Mouse (Mus musculus): ENCODE data around the gene Tom1. TPM values are rescaled to one million over a fixed set of nuclear protein-coding genes. Genes with fewer than 3 reads are reported as not detected.
A peak's percentile ranks its signal among the peaks of the same experiment; 100 is the strongest.

Tom1 gene
- polyA plus RNA-seq, 1 experiment from 2014 or later: 31.9 TPM

DNA sequence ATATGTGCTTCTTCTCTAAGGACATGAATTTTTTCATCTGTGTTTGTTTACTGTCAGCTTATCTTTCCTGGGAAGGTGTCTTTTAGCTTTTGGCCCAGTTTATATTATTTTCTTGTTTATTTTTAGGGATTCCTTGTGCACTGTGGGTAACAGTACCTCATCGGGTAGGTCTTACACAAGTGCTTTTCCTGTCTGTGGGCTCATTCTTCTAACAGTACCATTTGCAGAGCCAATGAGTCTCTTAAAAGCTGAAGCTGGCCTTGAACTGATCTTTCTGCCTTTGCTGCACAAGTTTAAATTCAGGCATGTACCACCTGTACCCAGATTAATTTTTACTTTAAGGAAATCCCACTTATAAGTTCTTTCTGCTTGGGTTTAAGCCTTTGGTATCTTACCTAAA, 17.1 kb upstream of the Tom1 start:
- Histone ChIP-seq H3K36me3 (peaks cover 22% of the 10 kb centered on the region), H3K27ac (no peak overlapping the region), H3K9me3 (no peaks in the 10 kb centered on the region), H3K4me3 (no peak overlapping the region), H3K9ac (no peak overlapping the region), H3K27me3 (no peaks in the 10 kb centered on the region), H3K4me1 (peaks cover 9% of the 10 kb centered on the region), H3K4me2 (no peak overlapping the region)
- 88% methylated on average over 1 of the region's 1 CpGs for WGBS
- ATAC-seq (ENCODE audit: insufficient number of reproducible peaks, insufficient read depth, low FRiP score, low TSS enrichment, low read depth): no peak

DNA sequence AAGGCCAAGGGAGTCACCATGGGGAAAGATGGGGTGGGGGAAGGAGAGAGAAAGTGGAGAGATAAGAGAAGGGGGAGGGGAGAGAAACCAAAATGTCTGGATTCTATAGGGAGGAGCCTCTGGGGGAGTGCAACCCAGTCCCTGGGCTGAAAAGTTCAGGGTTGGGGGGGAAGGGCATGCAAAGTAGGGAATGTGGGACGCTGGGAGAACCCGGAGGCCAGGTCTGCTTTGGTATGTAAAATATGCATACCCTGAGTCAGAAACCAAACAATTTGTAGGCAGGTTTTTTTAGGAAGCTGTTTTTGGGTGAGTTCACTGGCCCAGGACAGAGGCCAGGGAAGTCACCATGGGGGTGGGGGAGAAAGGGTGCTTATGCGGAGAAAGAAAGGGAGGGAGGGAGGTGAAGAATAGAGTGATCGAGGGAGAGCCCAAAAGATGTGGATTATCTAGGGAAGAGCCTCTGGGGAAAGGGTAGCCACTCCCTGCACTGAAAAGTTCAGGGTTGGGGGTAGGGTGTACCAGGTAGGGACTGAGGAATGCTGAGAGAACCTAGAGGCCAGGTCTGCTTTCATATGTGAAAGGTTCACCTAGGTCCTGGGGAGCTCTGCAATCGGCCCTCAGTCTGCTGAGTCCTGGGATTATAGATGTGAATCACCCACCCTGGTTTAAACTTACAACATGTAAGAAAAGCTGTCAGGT, 15.1 kb upstream of the Tom1 start:
- Histone ChIP-seq H3K4me2 (no peak overlapping the region), H3K4me3 (no peak overlapping the region), H3K27me3 (no peaks in the 10 kb centered on the region), H3K9me3 (no peaks in the 10 kb centered on the region), H3K36me3 (peaks cover 40% of the 10 kb centered on the region), H3K27ac (no peak overlapping the region), H3K4me1 (peaks cover 9% of the 10 kb centered on the region), H3K9ac (no peak overlapping the region)
- no peak for ATAC-seq (ENCODE audit: insufficient number of reproducible peaks, insufficient read depth, low FRiP score, low TSS enrichment, low read depth)
- 27% methylated on average over 5 of the region's 5 CpGs for WGBS

DNA sequence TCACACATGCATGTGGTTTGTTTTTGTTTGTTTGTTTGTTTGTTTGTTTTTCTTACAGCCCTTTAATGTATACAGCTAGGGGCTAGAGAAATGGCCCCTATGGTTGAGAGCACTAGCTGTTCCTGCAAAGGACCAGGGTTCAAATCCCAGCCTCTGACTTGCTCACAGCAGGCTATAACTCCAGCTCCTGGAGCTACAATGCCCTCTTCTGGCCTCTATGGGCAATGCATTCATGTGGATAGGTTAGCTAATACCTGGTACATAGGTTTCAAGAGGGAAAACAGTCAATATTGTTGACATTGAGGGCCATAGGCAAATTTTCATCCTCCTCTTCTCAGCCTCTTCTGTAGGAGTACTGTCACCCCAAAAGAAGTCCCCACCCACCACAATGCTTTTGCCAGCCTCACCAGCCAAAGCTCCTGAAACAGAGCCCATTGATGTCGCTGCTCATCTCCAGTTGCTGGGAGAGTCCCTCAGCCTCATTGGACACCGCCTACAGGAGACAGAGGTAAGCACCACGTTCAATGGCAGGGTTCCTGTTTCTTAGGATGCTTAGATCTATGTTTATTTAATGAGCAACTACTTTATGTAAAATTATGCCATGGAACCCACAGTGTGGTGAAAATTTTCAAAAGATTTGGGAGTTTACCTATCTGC, 9.7 kb upstream of the Tom1 start:
- Histone ChIP-seq H3K9ac (no peak overlapping the region), H3K9me3 (no peaks in the 10 kb centered on the region), H3K27ac (no peak overlapping the region), H3K36me3 (peaks cover 73% of the 10 kb centered on the region), H3K4me1 (no peaks in the 10 kb centered on the region), H3K27me3 (no peaks in the 10 kb centered on the region), H3K4me3 (no peak overlapping the region), H3K4me2 (no peak overlapping the region)
- ATAC-seq (ENCODE audit: insufficient number of reproducible peaks, insufficient read depth, low FRiP score, low TSS enrichment, low read depth): no peak
- WGBS: 89% methylated on average over 3 of the region's 3 CpGs

DNA sequence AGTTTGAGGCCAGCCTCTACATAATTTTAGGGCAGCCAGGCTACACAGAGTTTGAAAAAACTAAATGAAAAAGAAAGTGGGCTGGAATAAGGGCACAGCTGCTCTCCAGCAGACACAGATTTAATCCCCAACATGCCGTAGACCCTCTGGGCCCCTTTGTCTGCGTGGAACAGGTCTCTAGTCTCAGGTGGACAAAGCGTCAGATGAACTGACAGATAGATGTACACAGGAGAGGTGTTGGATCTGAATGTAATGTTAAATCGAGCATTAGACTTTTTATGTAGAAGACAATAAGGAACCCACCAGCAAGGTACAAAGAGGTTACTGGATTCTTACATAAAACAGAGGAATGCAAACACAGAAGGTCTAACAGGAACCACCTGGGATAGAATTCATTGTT, 7.7 kb upstream of the Tom1 start:
- Histone ChIP-seq H3K27ac (no peak overlapping the region), H3K4me3 (no peak overlapping the region), H3K4me1 (no peaks in the 10 kb centered on the region), H3K36me3 (peaks cover 85% of the 10 kb centered on the region), H3K9me3 (no peaks in the 10 kb centered on the region), H3K9ac (no peak overlapping the region), H3K4me2 (no peak overlapping the region), H3K27me3 (no peaks in the 10 kb centered on the region)
- no peak for ATAC-seq (ENCODE audit: insufficient number of reproducible peaks, insufficient read depth, low FRiP score, low TSS enrichment, low read depth)
- WGBS: 89% methylated on average over 4 of the region's 4 CpGs

DNA sequence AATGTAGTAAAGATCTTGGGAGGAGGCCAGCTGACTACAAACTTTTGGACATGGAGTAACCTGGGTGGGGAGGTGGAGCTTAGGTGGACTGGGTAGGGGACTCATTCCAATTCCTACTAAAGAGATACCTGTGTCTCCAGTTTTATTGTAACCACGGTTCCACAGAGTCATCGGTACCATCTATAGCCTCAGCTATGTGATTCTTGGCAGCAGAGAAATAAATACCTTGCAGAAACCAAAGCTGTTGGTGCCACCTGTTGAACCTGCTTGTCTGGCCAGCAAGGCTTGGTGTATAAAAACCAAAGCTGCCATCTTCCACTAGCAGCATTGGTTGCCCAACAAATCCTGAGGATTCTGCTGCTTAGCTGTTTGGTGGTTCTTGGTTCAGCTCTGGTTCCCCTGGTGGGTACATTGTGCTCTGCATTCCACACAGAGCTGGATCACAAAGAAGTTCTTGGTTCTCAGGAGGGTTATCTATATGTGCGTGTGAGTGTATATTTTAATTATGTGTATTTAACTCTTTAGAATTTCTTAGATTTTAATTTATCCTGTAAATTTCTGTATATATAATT, 3.0 kb upstream of the Tom1 start:
- ATAC-seq (ENCODE audit: insufficient number of reproducible peaks, insufficient read depth, low FRiP score, low TSS enrichment, low read depth): no peak
- H3K9ac ChIP-seq: no peak overlapping the region
- peaks cover 50% of the 10 kb centered on the region for H3K36me3 ChIP-seq
- no peak overlapping the region for H3K4me2 ChIP-seq
- no peak overlapping the region for H3K27ac ChIP-seq
- no peaks in the 10 kb centered on the region for H3K9me3 ChIP-seq
- peaks cover 9% of the 10 kb centered on the region for H3K4me1 ChIP-seq
- WGBS: 97% methylated on average over 3 of the region's 3 CpGs
- H3K27me3 ChIP-seq: no peaks in the 10 kb centered on the region
- no peak overlapping the region for H3K4me3 ChIP-seq

DNA sequence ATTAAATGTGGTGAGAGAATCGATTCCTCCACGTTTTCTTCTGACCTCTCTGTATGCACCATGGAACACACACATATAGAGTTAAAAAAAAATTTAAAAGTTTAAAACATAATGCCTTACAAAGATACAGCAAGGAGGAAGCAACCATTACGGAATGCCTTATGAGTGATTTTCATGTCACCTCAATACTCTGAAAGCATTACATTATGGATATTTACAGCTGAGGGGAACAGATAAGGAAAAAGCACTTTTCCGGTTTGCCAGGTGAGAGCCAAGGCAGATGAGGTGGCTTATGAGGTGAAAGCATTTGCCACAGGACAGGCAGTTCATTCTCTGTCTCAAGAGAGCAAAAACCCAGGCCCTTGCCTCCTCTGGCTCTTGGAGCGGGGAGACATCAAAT, 544 bp upstream of the Tom1 start:
- H3K27me3 ChIP-seq: no peaks in the 10 kb centered on the region
- ATAC-seq (ENCODE audit: insufficient number of reproducible peaks, insufficient read depth, low FRiP score, low TSS enrichment, low read depth): no peak
- H3K9ac ChIP-seq: peak overlapping the region; percentile 74
- peak overlapping the region; percentile 68 for H3K4me3 ChIP-seq
- peaks cover 9% of the 10 kb centered on the region for H3K4me1 ChIP-seq
- H3K9me3 ChIP-seq: no peaks in the 10 kb centered on the region
- peaks cover 32% of the 10 kb centered on the region for H3K36me3 ChIP-seq
- H3K4me2 ChIP-seq: peak overlapping the region; percentile 80
- WGBS: 66% methylated on average over 5 of the region's 5 CpGs
- peak overlapping the region; percentile 88 for H3K27ac ChIP-seq

DNA sequence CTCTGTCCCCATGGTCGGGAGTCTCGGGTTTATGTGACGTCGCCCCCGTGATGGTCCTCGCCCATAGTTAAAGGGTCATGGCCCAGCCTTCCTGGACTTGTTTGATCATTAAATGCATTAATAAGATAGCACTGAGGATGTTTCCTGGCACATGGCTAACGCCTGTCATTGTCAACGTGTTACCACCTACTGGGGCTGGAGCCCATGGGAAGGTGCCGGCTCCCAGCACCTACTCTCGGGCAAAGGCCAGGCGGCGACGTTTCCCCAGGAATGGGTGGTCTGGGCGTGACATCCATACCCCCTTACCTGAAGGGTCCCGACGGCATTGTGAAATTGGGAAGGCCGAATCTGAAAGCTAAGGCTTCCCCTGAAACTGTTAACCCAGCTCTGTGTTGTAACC, 780 bp downstream of the Tom1 start:
- Histone ChIP-seq H3K4me1 (peaks cover 16% of the 10 kb centered on the region), H3K9me3 (no peaks in the 10 kb centered on the region), H3K27ac (peak overlapping the region; percentile 88; the same call in 1 of the 2 replicates), H3K9ac (peak overlapping the region; percentile 76), H3K4me3 (peak overlapping the region; percentile 68), H3K4me2 (peak overlapping the region; percentile 80), H3K27me3 (no peaks in the 10 kb centered on the region), H3K36me3 (peaks cover 18% of the 10 kb centered on the region)
- ATAC-seq (ENCODE audit: insufficient number of reproducible peaks, insufficient read depth, low FRiP score, low TSS enrichment, low read depth): no peak
- 1% methylated on average over 17 of the region's 17 CpGs for WGBS

DNA sequence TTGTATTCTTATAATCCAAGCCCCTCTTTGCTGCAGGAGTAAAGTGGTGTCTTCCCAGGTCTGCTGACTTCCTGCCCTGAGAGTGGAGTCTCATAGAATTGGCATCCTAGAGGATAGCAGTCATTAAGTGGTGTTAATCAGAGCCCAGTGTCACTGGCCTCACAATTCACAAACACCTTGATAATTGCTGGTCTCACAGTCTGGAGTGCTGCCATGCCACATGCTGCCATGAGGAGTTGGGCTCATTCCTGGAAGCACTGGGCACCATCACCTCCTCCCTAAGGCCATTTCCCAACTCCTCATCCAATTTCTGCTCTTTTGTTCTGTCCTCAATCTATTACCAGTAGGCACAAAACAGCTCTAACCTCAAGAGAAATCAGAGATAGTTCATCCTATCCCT, 2.1 kb downstream of the Tom1 start:
- H3K9me3 ChIP-seq: no peaks in the 10 kb centered on the region
- peaks cover 8% of the 10 kb centered on the region for H3K36me3 ChIP-seq
- H3K4me2 ChIP-seq: no peak overlapping the region
- H3K27ac ChIP-seq: no peak overlapping the region
- no peak for ATAC-seq (ENCODE audit: insufficient number of reproducible peaks, insufficient read depth, low FRiP score, low TSS enrichment, low read depth)
- no peak overlapping the region for H3K4me3 ChIP-seq
- peaks cover 16% of the 10 kb centered on the region for H3K4me1 ChIP-seq
- H3K27me3 ChIP-seq: no peaks in the 10 kb centered on the region
- H3K9ac ChIP-seq: no peak overlapping the region

DNA sequence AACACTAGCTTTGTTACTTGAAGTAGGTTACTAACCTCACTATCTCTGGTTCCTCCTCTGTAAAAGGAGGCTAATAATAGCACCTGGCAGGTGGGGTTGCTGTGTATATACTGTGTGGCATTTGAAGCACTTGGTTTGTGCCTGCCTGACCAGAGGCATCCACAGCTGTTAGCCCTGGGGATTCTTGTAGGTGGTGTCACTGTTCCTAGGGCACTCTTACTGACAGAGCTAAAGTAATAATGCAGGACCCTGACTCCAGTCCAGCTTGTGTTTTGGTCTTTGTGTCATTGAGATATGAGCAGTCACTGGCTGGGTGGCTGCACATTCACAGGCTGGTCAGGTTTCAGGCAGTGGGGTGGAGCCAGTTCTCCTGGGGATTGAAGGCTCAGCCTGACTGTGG, 5.0 kb downstream of the Tom1 start:
- Histone ChIP-seq H3K36me3 (no peaks in the 10 kb centered on the region), H3K4me3 (no peak overlapping the region), H3K9ac (no peak overlapping the region), H3K9me3 (no peaks in the 10 kb centered on the region), H3K4me1 (peaks cover 16% of the 10 kb centered on the region), H3K27ac (no peak overlapping the region), H3K27me3 (no peaks in the 10 kb centered on the region), H3K4me2 (no peak overlapping the region)
- ATAC-seq (ENCODE audit: insufficient number of reproducible peaks, insufficient read depth, low FRiP score, low TSS enrichment, low read depth): no peak

DNA sequence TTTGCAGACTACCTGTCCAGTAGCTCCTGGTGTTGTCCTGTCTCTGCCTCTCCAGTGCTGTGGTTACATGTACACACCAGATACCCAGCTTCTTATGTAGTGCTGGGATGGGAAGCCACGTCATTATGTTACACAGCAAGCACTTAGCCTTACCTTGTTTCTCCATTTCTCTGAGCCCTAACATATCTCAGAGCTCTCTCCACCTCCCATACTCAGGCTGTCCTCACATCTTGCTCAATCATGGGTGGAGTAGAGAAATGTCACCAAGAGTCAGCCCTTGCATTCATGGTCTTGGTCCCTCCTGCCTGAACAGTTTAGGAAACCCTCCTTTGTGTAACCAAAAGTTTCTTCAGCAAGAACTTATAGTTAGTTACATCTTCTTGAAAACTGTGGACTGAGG, 6.2 kb downstream of the Tom1 start:
- ATAC-seq (ENCODE audit: insufficient number of reproducible peaks, insufficient read depth, low FRiP score, low TSS enrichment, low read depth): no peak
- Histone ChIP-seq H3K4me2 (no peak overlapping the region), H3K27ac (no peak overlapping the region), H3K4me3 (no peak overlapping the region), H3K36me3 (no peaks in the 10 kb centered on the region), H3K9me3 (no peaks in the 10 kb centered on the region), H3K9ac (no peak overlapping the region), H3K4me1 (peaks cover 11% of the 10 kb centered on the region), H3K27me3 (no peaks in the 10 kb centered on the region)
- WGBS: 85% methylated on average over 1 of the region's 1 CpGs

DNA sequence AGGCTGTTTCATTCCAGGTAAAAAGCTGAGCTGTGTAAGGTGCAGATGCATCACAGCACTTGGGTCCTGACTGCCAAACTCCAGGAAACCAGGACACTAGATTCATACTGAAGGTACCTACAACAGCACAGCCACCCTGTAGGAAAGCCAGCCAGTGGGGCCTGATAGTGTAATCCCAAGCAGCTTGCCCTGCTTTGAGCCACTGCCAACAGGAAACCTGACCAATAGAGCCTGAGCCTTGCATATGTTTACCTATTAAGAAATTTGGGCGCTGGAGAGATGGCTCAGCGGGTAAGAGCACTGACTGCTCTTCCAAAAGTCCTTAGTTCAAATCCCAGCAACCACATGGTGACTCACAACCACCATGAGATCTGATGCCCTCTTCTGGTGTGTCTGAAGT, 8.7 kb downstream of the Tom1 start:
- no peaks in the 10 kb centered on the region for H3K36me3 ChIP-seq
- H3K4me3 ChIP-seq: no peak overlapping the region
- 82% methylated on average over 2 of the region's 2 CpGs for whole genome bisulfite sequencing
- H3K27ac ChIP-seq: no peak overlapping the region
- no peak overlapping the region for H3K4me2 ChIP-seq
- H3K4me1 ChIP-seq: peaks cover 7% of the 10 kb centered on the region; the same call in 1 of the 2 replicates
- no peak overlapping the region for H3K9ac ChIP-seq
- no peaks in the 10 kb centered on the region for H3K27me3 ChIP-seq
- no peaks in the 10 kb centered on the region for H3K9me3 ChIP-seq
- no peak for ATAC-seq (ENCODE audit: insufficient number of reproducible peaks, insufficient read depth, low FRiP score, low TSS enrichment, low read depth)

DNA sequence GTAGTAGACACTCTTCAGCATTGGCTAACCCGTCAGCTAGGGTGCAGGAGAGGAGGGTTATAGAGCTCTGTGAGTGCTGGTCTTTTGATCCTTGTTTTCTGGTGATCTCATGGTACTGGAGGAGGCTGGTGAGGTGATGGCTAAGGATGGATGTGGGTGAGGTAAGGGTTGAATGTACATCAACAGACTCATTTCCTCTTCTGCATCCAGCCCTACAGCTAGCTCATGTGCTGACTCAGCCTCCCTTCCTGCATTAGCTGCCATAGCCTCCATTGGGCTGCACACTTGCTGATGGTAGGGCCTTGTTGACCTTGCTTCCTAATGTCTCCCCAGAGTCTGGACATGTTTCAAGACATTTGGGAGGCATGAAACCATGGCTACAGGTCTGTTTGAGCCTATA, 9.5 kb downstream of the Tom1 start:
- H3K4me2 ChIP-seq: no peak overlapping the region
- H3K4me3 ChIP-seq: no peak overlapping the region
- no peak for ATAC-seq (ENCODE audit: insufficient number of reproducible peaks, insufficient read depth, low FRiP score, low TSS enrichment, low read depth)
- no peaks in the 10 kb centered on the region for H3K27me3 ChIP-seq
- no peaks in the 10 kb centered on the region for H3K36me3 ChIP-seq
- no peaks in the 10 kb centered on the region for H3K9me3 ChIP-seq
- no peak overlapping the region for H3K9ac ChIP-seq
- 84% methylated on average over 1 of the region's 1 CpGs for WGBS
- peaks cover 7% of the 10 kb centered on the region; the same call in 1 of the 2 replicates for H3K4me1 ChIP-seq
- no peak overlapping the region for H3K27ac ChIP-seq
